Mouse (Mus musculus) G1E (cell line): ENCODE data around the gene D630045J12Rik.

ENCODE experiments used
- CTCF ChIP-seq: IDR thresholded peaks from 2 replicates; pipeline ENCODE4 v1.5.1; 2012; ENCODE audit warnings: low read depth, low read length, inconsistent platforms, mixed read lengths
- GATA1 ChIP-seq: IDR thresholded peaks from 2 replicates; pipeline ENCODE4 v1.6.1; 2012; ENCODE audit warnings: borderline replicate concordance, low read length, inconsistent platforms, mixed read lengths
- GATA2 ChIP-seq: IDR thresholded peaks from 2 replicates; pipeline ENCODE4 v1.6.1; 2012; ENCODE audit warnings: low read depth, low read length, inconsistent platforms, borderline replicate concordance
- POLR2AphosphoS5 ChIP-seq: IDR thresholded peaks from 2 replicates; pipeline ENCODE4 v1.6.1; 2012; ENCODE audit warnings: low read depth, low read length, inconsistent platforms; ENCODE audit not compliant: insufficient replicate concordance

GRCm38 (mm10) chr6:38224079-38224478 lies 29.7 kb downstream of the D630045J12Rik start:
- TF ChIP-seq GATA1 (no peak), CTCF (no peak), POLR2AphosphoS5 (no peak), GATA2 (no peak)
